Mouse (Mus musculus) cortical plate, adult 2 months (tissue): ENCODE results near the gene Prkcq.

ENCODE experiments used
- CTCF ChIP-seq: fragments of 200-500 bp; IDR thresholded peaks from 2 replicates; pipeline ENCODE4 v1.5.1; 2011; ENCODE audit warnings: mild to moderate bottlenecking, control low read depth, low read length; ENCODE audit not compliant: insufficient read depth; ENCODE audit errors: extremely low read depth
- POLR2A ChIP-seq: fragments of 200-500 bp; IDR thresholded peaks from 2 replicates; pipeline ENCODE4 v1.6.1; 2011; ENCODE audit warnings: mild to moderate bottlenecking, low read length, control low read depth; ENCODE audit not compliant: insufficient read depth; ENCODE audit errors: extremely low read depth

- TF ChIP-seq CTCF (no peak), POLR2A (no peak)
Measured at GRCm38 (mm10) chr2:11229126-11229525, 57.2 kb downstream of the Prkcq start.
